Mouse (Mus musculus): ENCODE results near the gene Cog7. TPM values are rescaled to one million over a fixed set of nuclear protein-coding genes. Genes with fewer than 3 reads are reported as not detected.

Cog7 gene
- total RNA-seq, 2 experiments from 2014 or later: 12.2 to 14.0 TPM

- DNase-seq (ENCODE audit: low spot score in 2 of 2): no peak
These were observed 25.7 kb downstream of the Cog7 start for GRCm38 (mm10) chr7:121955802-121956201.

DNA sequence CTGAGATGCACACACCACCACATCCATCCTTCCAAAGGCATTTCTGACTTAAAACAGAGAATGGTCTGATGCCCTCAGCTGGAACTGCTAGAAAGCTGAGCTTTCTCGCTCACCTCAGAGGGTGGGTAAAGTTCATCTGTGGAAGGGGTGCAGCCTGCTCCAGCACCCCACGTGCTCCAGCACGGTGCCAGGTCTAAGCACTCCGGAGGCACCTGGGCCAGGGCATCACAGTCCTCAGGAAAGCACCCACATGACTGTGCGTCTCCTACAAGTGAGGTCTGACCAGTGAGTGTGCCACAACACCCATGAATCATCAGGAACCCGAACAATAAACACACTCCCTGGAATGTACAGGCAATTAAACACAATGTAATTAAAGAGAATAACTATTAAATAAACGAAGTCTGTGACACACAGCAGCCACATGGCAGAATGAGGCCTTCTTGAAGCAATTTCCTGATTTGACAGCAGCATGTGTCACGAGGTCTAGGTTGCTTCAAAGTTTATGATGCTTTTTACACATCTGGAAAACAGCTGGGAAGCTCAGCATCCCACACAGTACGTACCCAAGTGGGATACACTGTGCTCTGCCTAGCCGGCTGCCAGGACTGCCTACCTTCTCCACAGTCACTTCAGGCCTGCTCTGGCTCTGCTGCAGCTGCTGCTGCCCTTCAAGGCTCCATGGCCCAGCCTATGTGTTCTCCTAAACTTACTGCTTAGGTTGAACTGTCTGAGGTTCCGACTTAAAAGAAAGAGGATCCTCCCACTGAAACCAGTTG, 26.4 kb downstream of the Cog7 start:
- DNase-seq (ENCODE audit: low spot score in 2 of 2): no peak

DNA sequence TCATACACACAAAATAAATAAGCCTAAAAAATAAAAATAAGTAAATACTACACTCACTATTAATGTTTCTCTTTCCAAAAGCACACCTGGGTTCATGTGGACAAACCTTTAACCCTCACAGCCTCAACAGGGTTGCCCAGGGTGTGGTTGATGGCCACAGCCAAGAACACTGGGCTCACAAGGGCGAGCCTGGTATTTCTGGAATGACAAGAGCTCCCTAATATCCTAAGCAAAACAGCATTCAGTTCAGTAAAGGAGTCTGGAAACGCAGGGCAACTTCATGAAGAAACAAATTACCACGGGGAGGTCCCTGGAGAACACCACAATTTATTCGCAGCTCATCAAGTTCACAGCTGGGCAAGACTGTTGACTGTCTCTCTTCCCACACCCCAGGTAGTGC, 34.0 kb downstream of the Cog7 start:
- no peak for DNase-seq (ENCODE audit: low spot score in 2 of 2)

DNA sequence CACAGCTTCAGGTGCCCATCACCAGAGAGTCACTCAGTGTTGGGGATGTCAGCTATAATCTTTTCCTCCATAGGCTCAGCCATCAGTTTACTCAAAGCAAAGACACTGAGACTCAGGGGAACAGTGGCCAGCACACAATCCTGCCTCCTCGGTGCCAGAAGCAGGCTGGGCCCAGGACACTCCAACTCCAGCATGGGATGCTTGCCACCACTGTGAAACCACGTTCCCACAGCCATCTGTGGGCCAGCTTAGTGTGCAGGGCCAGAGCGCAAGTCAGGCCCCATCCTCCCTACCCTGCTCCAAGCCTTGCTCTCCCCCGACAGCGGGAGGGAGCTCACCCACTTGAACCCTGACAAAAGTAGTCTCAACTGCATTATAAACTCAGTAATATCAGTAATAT, 35.3 kb downstream of the Cog7 start:
- DNase-seq (ENCODE audit: low spot score in 2 of 2): no peak

DNA sequence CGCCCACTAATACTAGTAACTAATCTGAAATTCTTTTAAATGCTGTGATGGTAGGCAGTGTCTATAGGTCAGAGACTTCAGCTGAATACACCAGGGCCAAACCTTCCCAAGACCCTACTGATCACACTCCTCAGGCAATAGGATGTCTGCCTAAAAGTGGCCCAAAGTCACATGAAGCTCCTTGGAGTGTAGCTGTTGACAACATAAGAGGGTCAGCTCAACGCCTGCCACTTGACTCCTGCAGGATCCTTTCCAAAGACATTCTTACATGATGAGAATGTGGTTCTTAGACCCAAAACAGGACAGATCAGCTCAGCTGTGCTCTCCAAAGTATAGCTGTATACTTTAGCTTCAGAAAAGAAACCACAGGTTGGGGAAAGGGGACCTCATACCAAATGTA, 39.1 kb downstream of the Cog7 start:
- no peak for DNase-seq (ENCODE audit: low spot score in 2 of 2)

DNA sequence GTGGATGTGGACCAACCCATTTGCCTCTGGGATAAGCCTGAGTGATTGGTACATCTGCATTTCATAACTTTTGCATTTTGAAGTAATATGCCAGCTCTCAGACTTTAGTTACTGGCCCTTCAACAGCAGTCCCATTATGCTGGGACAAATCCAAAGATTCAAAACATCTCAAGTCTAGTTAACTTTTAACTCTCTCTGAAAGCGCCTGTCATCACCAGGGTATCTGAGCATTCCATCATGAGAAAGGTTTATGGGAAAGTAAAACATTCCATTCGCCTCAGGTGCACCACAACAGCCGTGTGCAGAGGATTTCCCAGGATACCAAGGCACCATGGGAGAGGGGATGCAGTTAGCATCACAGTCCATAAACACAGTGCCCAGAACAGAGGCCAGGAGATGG, 39.9 kb downstream of the Cog7 start:
- no peak for DNase-seq (ENCODE audit: low spot score in 2 of 2)

DNA sequence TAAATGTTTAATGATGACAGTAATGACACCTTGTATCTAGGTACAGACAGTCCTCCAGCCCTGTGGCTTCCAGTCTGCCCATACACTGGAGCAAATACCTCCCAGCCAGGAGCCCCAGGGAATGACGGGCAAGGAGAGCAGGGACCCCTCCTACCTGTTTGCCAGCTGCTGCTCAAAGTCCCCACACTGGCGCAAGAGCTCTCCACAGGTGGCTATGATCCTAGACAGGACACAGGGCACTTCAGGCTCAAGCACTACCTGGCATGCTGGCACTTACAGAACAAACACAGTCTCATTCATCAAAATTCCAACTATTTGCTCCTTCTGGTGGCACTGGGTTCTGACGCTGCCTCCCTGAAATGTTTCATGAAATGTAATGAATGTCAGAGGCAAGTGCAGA, 40.5 kb downstream of the Cog7 start:
- no peak for DNase-seq (ENCODE audit: low spot score in 2 of 2)

DNA sequence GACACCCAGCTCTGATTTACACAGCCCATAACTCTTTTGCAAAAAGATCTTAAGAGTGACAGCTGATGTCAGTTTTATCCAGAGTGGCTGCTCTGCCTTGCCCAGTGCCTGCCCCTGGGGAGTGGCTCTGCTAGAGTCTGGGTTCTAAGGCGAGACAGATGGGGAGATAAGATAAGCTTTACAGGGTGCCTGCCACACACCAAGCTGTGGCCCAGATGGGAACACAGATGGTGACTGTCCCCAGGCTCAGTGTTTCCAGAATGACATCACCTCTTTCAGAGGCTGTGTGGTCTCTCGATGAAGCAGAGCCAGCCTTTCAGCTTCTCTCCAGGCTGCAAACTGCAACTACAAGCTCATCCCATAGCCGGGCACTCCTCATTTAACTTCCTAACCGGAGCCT, 41.8 kb downstream of the Cog7 start:
- no peak for DNase-seq (ENCODE audit: low spot score in 2 of 2)

DNA sequence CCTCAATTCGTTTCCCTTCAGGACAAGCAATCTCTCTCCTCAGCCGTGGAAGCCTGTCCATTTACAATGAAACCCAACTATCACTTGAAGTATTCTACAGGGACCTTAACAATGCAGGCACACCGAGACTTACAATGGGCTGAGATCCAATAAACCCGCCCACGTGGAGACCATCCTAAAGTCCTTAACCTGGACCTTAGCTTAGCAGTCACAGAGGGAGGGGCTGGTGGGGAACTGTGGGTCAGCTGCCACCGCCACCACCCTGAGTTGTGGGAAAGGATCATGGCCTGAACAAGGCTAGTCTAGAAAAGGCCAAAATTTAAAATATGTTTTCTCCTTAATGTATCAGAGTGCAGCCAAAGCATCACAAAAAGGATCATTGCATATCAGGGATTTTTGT, 42.3 kb downstream of the Cog7 start:
- DNase-seq (ENCODE audit: low spot score in 2 of 2): no peak

DNA sequence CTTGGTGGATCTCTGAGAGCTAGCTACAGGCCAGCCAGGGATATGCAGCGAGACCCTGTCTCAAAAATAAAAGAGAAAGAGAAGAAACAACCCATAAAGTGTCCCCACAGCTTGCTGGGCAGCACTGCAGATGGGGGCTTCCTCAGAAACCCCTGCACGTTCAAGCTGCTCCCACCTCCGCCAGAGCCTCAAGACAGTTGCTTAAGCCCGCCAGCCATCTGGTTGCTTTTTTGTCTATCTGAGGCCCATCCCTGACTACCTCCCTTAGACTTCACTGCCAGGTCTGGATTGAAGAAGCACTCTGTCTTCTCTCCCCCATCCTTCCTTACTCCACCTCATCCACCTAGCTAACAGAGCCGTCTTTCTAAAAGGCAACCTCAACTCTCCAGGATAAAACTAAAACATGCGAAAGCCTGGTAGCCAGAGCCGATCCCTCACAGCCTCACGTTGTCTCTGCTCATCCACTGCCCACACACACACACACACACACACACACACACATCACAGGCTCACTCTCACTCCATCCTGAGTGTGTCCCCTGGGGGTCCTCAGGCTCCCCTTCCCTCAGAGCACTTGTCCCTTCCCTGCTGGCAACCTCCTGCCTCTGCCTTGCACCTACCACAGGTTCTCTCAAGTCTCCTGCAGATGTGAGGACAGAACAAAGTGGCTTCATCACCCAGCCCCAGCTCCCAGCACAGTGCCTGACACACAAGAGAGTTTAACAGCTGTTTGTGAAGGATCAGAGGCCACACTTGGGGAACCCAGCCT, 43.2 kb downstream of the Cog7 start:
- DNase-seq (ENCODE audit: low spot score in 2 of 2): no peak

- DNase-seq (ENCODE audit: low spot score in 2 of 2): no peak
These were observed 44.5 kb downstream of the Cog7 start for GRCm38 (mm10) chr7:121936861-121937630.

DNA sequence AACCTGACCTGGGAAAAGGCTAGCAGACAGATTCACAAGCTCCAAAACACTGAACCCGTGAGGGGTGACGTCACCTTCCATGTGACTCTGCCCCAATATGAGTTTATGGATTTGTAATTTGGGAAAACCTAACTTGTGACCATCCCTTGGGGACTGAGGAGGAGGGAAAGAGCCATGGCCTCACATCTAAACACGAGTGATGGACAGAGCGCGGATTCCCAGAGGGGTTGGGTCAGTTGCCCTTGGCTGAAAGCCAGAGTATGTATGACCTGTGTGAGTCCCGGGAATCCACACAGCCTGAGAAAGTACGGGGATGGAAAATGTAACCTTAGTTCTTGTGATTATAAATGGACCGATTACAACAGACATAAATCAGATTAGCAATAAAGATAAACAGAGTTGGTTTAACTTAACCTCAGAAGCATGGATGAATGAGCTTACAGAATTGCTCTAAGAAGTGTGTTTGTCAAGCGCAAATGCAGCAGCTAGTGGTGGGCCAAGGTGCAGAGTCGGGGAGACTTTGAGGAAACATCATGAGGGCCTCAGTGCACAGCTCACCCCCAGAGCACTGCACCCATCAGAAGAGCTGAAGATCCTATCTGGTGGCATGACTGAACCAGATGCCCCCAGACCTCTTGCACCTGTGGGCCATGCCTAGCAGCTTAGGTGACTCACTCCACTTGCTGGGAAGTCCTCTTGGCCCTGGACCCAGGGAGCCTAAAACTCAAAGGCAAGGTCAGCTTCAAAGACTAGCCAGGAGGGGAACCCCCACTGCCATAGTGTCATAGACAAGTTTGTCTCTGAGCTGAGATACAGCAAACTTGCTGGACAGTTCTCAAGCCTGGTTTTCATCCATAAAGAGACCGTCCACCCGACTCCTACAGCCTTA, 45.4 kb downstream of the Cog7 start:
- DNase-seq (ENCODE audit: low spot score in 2 of 2): no peak

GRCm38 (mm10) chr7:121934346-121934745, 47.2 kb downstream of the Cog7 start:
- DNase-seq (ENCODE audit: low spot score in 2 of 2): no peak

DNA sequence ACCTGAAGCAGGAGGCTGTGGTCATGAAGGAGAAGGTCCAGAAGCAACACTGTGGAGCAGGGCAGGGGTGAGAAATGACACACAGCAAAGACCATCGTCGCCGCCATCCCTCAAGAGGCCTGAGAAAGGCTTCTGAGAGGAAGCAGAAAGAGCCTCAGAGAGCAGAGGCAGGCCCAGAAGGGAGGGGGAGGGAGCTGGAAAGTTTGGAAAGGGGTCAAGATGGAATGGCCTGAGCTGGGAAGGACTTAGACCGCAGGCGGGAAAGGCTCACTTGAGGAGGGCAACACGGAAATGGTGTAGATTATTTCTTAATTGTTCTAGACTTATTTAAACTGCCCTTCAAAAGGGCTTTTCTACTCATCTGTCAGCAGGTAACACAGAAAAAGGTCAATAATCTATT, 47.8 kb downstream of the Cog7 start:
- no peak for DNase-seq (ENCODE audit: low spot score in 2 of 2)

GRCm38 (mm10) chr7:121931246-121931645, 50.3 kb downstream of the Cog7 start:
- DNase-seq (ENCODE audit: low spot score in 2 of 2): no peak

- no peak for DNase-seq (ENCODE audit: low spot score in 2 of 2)
These were observed 53.6 kb downstream of the Cog7 start for GRCm38 (mm10) chr7:121927882-121928281.

DNA sequence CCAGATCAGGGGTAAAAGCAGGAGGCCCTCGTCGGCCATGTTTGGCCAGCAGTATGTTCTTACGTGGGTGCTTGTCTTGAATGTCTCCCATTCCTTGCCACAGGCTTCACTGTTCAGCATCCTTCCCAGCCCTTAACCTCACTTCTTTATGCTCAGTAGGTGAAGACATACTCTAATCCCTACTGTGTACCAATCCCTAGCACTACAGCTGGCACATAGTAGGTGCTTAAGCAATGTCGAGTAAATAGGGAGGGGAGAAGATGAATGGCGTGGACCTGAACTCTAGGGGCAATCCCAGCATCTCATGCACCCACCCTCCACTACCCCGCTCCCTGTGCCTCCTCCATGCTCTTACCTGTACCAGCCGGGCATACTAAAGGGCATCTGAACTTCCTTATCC, 57.1 kb downstream of the Cog7 start:
- no peak for DNase-seq (ENCODE audit: low spot score in 2 of 2)

DNA sequence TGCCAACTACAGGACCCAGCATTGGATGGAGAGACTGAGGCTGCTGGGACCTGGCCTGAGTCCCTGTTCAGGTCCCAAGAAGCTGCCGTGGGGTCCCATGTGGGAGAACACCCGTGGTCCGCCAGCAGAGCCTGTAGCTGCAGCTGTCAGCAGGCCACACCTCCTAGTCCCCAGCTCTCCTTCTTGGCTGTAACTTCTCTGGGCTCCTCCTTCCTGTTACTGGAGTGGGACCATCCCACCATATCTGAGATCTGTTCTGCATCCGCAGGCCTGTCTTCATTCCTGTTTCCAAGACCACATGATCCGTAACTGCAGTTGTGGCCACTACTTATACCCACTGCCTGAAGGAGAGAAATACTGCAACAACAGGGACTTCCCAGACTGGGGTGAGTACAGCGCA, 67.6 kb downstream of the Cog7 start:
- no peak for DNase-seq (ENCODE audit: low spot score in 2 of 2)

GRCm38 (mm10) chr7:121912250-121912649, 69.3 kb downstream of the Cog7 start:
- DNase-seq (ENCODE audit: low spot score in 2 of 2): no peak

GRCm38 (mm10) chr7:121906879-121907278, 74.6 kb downstream of the Cog7 start:
- DNase-seq (ENCODE audit: low spot score in 2 of 2): no peak

Measured in gastrocnemius, postnatal 4 days (tissue).